Mouse (Mus musculus) heart, embryonic 13.5 days (tissue): ENCODE data around the gene Vcpkmt. TPM values are rescaled to one million over a fixed set of nuclear protein-coding genes. Genes with fewer than 3 reads are reported as not detected.
"Not testable (repeated sequence)": the region's sequence is repeated elsewhere in the genome, so short reads cannot be mapped to it uniquely, and the experiment has no call there.

Experiments used
- ATAC-seq: fragments of 200-750 bp; cut with Nextera tagmentation; 2 replicates; pipeline ENCODE4 v1.8.0; 2017; ENCODE audit warnings: moderate TSS enrichment; ENCODE audit not compliant: insufficient number of reproducible peaks, low FRiP score, low TSS enrichment; ENCODE audit errors: extremely low read depth
- H3K27ac ChIP-seq: fragments of 300-500 bp; sonication (generic); replicated peaks from 2 replicates; pipeline ENCODE4 v1.5.1; 2015; ENCODE audit warnings: moderate library complexity, mild to moderate bottlenecking, inconsistent platforms
- H3K27me3 ChIP-seq: fragments of 300-500 bp; sonication (generic); replicated peaks from 2 replicates; pipeline ENCODE4 v1.6.1; 2015; ENCODE audit warnings: mild to moderate bottlenecking, inconsistent platforms
- H3K36me3 ChIP-seq: fragments of 300-500 bp; sonication (generic); 2 replicates; pipeline ENCODE4 v1.6.1; 2015; ENCODE audit warnings: mild to moderate bottlenecking, inconsistent platforms
- H3K4me1 ChIP-seq: fragments of 300-500 bp; sonication (generic); 2 replicates; pipeline ENCODE4 v1.6.1; 2015; ENCODE audit warnings: inconsistent platforms
- H3K4me2 ChIP-seq: fragments of 300-500 bp; sonication (generic); 2 replicates; pipeline ENCODE4 v1.6.1; 2015; ENCODE audit warnings: inconsistent platforms, mild to moderate bottlenecking, moderate library complexity
- H3K4me3 ChIP-seq: fragments of 300-500 bp; sonication (generic); 2 replicates; pipeline ENCODE4 v1.5.1; 2015; ENCODE audit warnings: moderate library complexity, mild to moderate bottlenecking, inconsistent platforms
- H3K9ac ChIP-seq: fragments of 300-500 bp; sonication (generic); 2 replicates; pipeline ENCODE4 v1.6.1; 2015; ENCODE audit warnings: inconsistent platforms, mild to moderate bottlenecking, moderate library complexity
- H3K9me3 ChIP-seq: fragments of 300-500 bp; sonication (generic); 2 replicates; pipeline ENCODE4 v1.6.1; 2016; ENCODE audit warnings: inconsistent platforms
- WGBS: fragments of 180-500 bp; shearing (Covaris S2); methylation state at CpG from one replicate; pipeline ENCODE4 v1.1.7; 2015; ENCODE audit warnings: mixed read lengths; 5-methylcytosine and 5-hydroxymethylcytosine counted together
- polyA plus RNA-seq: library from polyadenylated mRNA; unstranded; fragments of >200 nt; fragmentation: Nextera tagmentation; extraction: Ambion mirVana; gene quantifications from 2 replicates; pipeline ENCODE4 v1.2.1, GENCODE M21; 2015

The Vcpkmt gene
- polyA plus RNA-seq = 16.3 and 19.6 TPM in 2 replicates

- WGBS = under 1% methylated on average over 56 of the region's 56 CpGs
- H3K27ac ChIP-seq = peak within 1 kb of the TSS; percentile 74
- no peaks in the 10 kb centered on the region for H3K27me3 ChIP-seq
- H3K4me1 ChIP-seq = peaks cover 31% of the 10 kb centered on the region
- no peaks in the 10 kb centered on the region for H3K9me3 ChIP-seq
- H3K9ac ChIP-seq = peak within 1 kb of the TSS; percentile 91
- peaks cover 53% of the 10 kb centered on the region for H3K36me3 ChIP-seq
- H3K4me3 ChIP-seq = peak within 1 kb of the TSS; percentile 78
- peak; percentile 91 for ATAC-seq
- peak within 1 kb of the TSS; percentile 77 for H3K4me2 ChIP-seq
Observed at GRCm38 (mm10) chr12:69582613-69583269, at the start of gene Vcpkmt. Vcpkmt (minus strand) TSS chr12:69583028.

GRCm38 (mm10) chr12:69618590-69618989 lies 35.8 kb upstream of the Vcpkmt start:
- not testable (repeated sequence) for H3K4me3 ChIP-seq, H3K9me3 ChIP-seq, H3K4me1 ChIP-seq, H3K4me2 ChIP-seq, H3K9ac ChIP-seq, ATAC-seq, H3K27ac ChIP-seq, H3K27me3 ChIP-seq
- 43% methylated on average over 5 of the region's 5 CpGs for WGBS
- peaks cover 62% of the 10 kb centered on the region for H3K36me3 ChIP-seq

- Histone ChIP-seq H3K4me1 (no peaks in the 10 kb centered on the region), H3K4me2 (no peak overlapping the region), H3K27ac (no peak overlapping the region), H3K27me3 (no peaks in the 10 kb centered on the region), H3K36me3 (peaks cover 56% of the 10 kb centered on the region), H3K9me3 (no peaks in the 10 kb centered on the region), H3K4me3 (no peak overlapping the region), H3K9ac (no peak overlapping the region)
- no peak for ATAC-seq
- 83% methylated on average over 2 of the region's 2 CpGs for WGBS
Observed at GRCm38 (mm10) chr12:69604367-69604766, 21.5 kb upstream of the Vcpkmt start.

- Histone ChIP-seq H3K36me3 (peaks cover 38% of the 10 kb centered on the region), H3K27ac (no peak overlapping the region), H3K27me3 (no peaks in the 10 kb centered on the region), H3K9ac (no peak overlapping the region), H3K4me1 (no peaks in the 10 kb centered on the region), H3K9me3 (no peaks in the 10 kb centered on the region), H3K4me2 (no peak overlapping the region), H3K4me3 (no peak overlapping the region)
- no peak for ATAC-seq
- WGBS = 78% methylated on average over 4 of the region's 4 CpGs
Observed at GRCm38 (mm10) chr12:69597446-69597845, 14.6 kb upstream of the Vcpkmt start.

- Histone ChIP-seq H3K9me3 (no peaks in the 10 kb centered on the region), H3K4me3 (no peak overlapping the region), H3K36me3 (peaks cover 61% of the 10 kb centered on the region), H3K4me1 (no peaks in the 10 kb centered on the region), H3K4me2 (no peak overlapping the region), H3K27ac (no peak overlapping the region), H3K27me3 (no peaks in the 10 kb centered on the region), H3K9ac (no peak overlapping the region)
- 82% methylated on average over 5 of the region's 5 CpGs for WGBS
- ATAC-seq = no peak
Observed at GRCm38 (mm10) chr12:69593130-69593529, 10.3 kb upstream of the Vcpkmt start.

- Histone ChIP-seq H3K36me3 (peaks cover 53% of the 10 kb centered on the region), H3K4me3 (peak overlapping the region; percentile 78), H3K27ac (peak overlapping the region; percentile 74), H3K4me2 (peak overlapping the region; percentile 77), H3K9ac (peak overlapping the region; percentile 91), H3K27me3 (no peaks in the 10 kb centered on the region), H3K9me3 (no peaks in the 10 kb centered on the region), H3K4me1 (peaks cover 31% of the 10 kb centered on the region)
- ATAC-seq = no peak
- 39% methylated on average over 5 of the region's 5 CpGs for WGBS
Observed at GRCm38 (mm10) chr12:69583270-69583629, 422 bp upstream of the Vcpkmt start.

- no peaks in the 10 kb centered on the region for H3K9me3 ChIP-seq
- ATAC-seq = no peak
- no peaks in the 10 kb centered on the region for H3K27me3 ChIP-seq
- 30% methylated on average over 9 of the region's 9 CpGs for WGBS
- H3K9ac ChIP-seq = peak overlapping the region; percentile 91
- peaks cover 54% of the 10 kb centered on the region for H3K36me3 ChIP-seq
- H3K4me1 ChIP-seq = peaks cover 31% of the 10 kb centered on the region
- peak overlapping the region; percentile 78 for H3K4me3 ChIP-seq
- peak overlapping the region; percentile 74 for H3K27ac ChIP-seq
- peak overlapping the region; percentile 77 for H3K4me2 ChIP-seq
Observed at GRCm38 (mm10) chr12:69582216-69582612, 614 bp downstream of the Vcpkmt start.

GRCm38 (mm10) chr12:69579623-69580022 lies 3.2 kb downstream of the Vcpkmt start:
- ATAC-seq = no peak
- peaks cover 46% of the 10 kb centered on the region for H3K36me3 ChIP-seq

GRCm38 (mm10) chr12:69576120-69576627 lies 6.7 kb downstream of the Vcpkmt start:
- no peaks in the 10 kb centered on the region for H3K27me3 ChIP-seq
- peaks cover 22% of the 10 kb centered on the region for H3K4me1 ChIP-seq
- peaks cover 42% of the 10 kb centered on the region for H3K36me3 ChIP-seq
- H3K27ac ChIP-seq = no peak overlapping the region
- H3K9me3 ChIP-seq = no peaks in the 10 kb centered on the region
- no peak overlapping the region for H3K4me2 ChIP-seq
- WGBS = 81% methylated on average over 9 of the region's 9 CpGs
- no peak overlapping the region for H3K9ac ChIP-seq
- no peak overlapping the region for H3K4me3 ChIP-seq
- ATAC-seq = no peak

More at GRCm38 (mm10) chr12:69579623-69580022, 3.2 kb downstream of the Vcpkmt start:
- H3K9ac ChIP-seq = no peak overlapping the region
- no peaks in the 10 kb centered on the region for H3K9me3 ChIP-seq
- H3K4me1 ChIP-seq = peaks cover 31% of the 10 kb centered on the region
- H3K4me2 ChIP-seq = no peak overlapping the region
- WGBS = 50% methylated on average over 5 of the region's 5 CpGs
- no peak overlapping the region for H3K4me3 ChIP-seq
- H3K27ac ChIP-seq = no peak overlapping the region
- H3K27me3 ChIP-seq = no peaks in the 10 kb centered on the region

- Histone ChIP-seq H3K9me3 (no peaks in the 10 kb centered on the region), H3K4me2 (peak overlapping the region; percentile 67), H3K27me3 (no peaks in the 10 kb centered on the region), H3K4me3 (peak overlapping the region; percentile 46), H3K27ac (no peak overlapping the region; the same call in 1 of the 2 replicates), H3K4me1 (peaks cover 6% of the 10 kb centered on the region), H3K9ac (peak overlapping the region; percentile 70), H3K36me3 (peaks cover 35% of the 10 kb centered on the region)
- 21% methylated on average over 17 of the region's 17 CpGs for WGBS
- ATAC-seq = no peak
Observed at GRCm38 (mm10) chr12:69573916-69574881, 8.6 kb downstream of the Vcpkmt start.

GRCm38 (mm10) chr12:69573271-69573670 lies 9.6 kb downstream of the Vcpkmt start:
- Histone ChIP-seq H3K4me1 (peaks cover 6% of the 10 kb centered on the region), H3K4me2 (no peak overlapping the region), H3K36me3 (peaks cover 25% of the 10 kb centered on the region), H3K9ac (no peak overlapping the region), H3K27me3 (no peaks in the 10 kb centered on the region), H3K9me3 (no peaks in the 10 kb centered on the region), H3K4me3 (no peak overlapping the region), H3K27ac (no peak overlapping the region)
- 91% methylated on average over 8 of the region's 8 CpGs for WGBS
- no peak for ATAC-seq
